Mouse (Mus musculus): Measurements from ENCODE around the gene Il10rb. TPM values are rescaled to one million over a fixed set of nuclear protein-coding genes. Genes with fewer than 3 reads are reported as not detected.

Il10rb gene
- total and polyA plus RNA-seq, 3 experiments = 18.3 to 144 (median 101) TPM

- TF ChIP-seq CTCF (IDR thresholded peaks at IDR 0.05; ENCODE audit: low read depth, low read length) (no peak), TAL1 (conservative IDR thresholded peaks at IDR 0.05; ENCODE audit: low read depth, low read length) (no peak), POLR2AphosphoS5 (IDR thresholded peaks at IDR 0.05; ENCODE audit: insufficient replicate concordance, low read depth, low read length) (no peak), GATA2 (IDR thresholded peaks at IDR 0.05; ENCODE audit: borderline replicate concordance, low read depth, low read length) (no peak)
- H3K27me3 ChIP-seq (ENCODE audit: insufficient read depth, low read length) = no peaks in the 10 kb centered on the region
- H3K9me3 ChIP-seq (replicated peaks) = no peaks in the 10 kb centered on the region
- peaks cover 58% of the 10 kb centered on the region for H3K4me1 ChIP-seq (ENCODE audit: insufficient read depth, low read depth, low read length)
- ATAC-seq (ENCODE audit: extremely low read depth, insufficient number of reproducible peaks, low FRiP score, poor library complexity, severe bottlenecking) (peak; percentile 22; the same call in 1 of the 2 replicates), DNase-seq (ENCODE audit: low spot score) (no peak)
- H3K4me3 ChIP-seq (ENCODE audit: low read depth, low read length) = no peak overlapping the region
- H3K36me3 ChIP-seq (replicated peaks) = peaks cover 94% of the 10 kb centered on the region
Observed at GRCm38 (mm10) chr16:91416938-91417337, 11.0 kb downstream of the Il10rb start.

DNA sequence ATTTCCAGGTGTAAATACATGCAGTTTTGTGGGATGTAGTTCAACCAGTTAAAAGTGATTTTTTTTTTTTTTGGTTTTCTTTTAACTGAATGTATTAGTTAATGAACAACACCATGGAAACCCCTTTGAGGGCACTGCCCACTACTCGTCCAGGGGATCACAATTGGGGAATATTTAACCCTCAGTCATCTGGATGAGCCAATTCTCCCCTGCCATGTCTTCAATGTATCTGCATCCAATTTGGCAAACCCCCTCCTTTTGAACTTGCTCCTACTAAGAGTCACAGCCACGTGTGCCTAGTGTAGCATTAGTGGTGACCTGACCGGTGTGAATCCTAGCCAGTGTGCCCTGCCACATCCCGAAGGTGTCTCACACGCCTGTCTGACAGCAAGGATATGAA, 12.6 kb downstream of the Il10rb start:
- TF ChIP-seq GATA2 (IDR thresholded peaks at IDR 0.05; ENCODE audit: borderline replicate concordance, low read depth, low read length) (no peak), CTCF (IDR thresholded peaks at IDR 0.05; ENCODE audit: low read depth, low read length) (no peak), TAL1 (conservative IDR thresholded peaks at IDR 0.05; ENCODE audit: low read depth, low read length) (no peak), POLR2AphosphoS5 (IDR thresholded peaks at IDR 0.05; ENCODE audit: insufficient replicate concordance, low read depth, low read length) (no peak), GATA1 (IDR thresholded peaks at IDR 0.05; ENCODE audit: borderline replicate concordance, low read length) (no peak)
- Histone ChIP-seq H3K4me3 (ENCODE audit: low read depth, low read length) (no peak overlapping the region), H3K4me1 (ENCODE audit: insufficient read depth, low read depth, low read length) (peaks cover 45% of the 10 kb centered on the region), H3K9me3 (replicated peaks) (no peaks in the 10 kb centered on the region), H3K36me3 (replicated peaks) (peaks cover 93% of the 10 kb centered on the region), H3K27me3 (ENCODE audit: insufficient read depth, low read length) (no peaks in the 10 kb centered on the region)
- DNase-seq (ENCODE audit: low spot score) (no peak), ATAC-seq (ENCODE audit: extremely low read depth, insufficient number of reproducible peaks, low FRiP score, poor library complexity, severe bottlenecking) (no peak)

GRCm38 (mm10) chr16:91425816-91426215, 19.9 kb downstream of the Il10rb start:
- H3K27me3 ChIP-seq (ENCODE audit: insufficient read depth, low read length) = no peaks in the 10 kb centered on the region
- H3K4me3 ChIP-seq (ENCODE audit: low read depth, low read length) = no peak overlapping the region
- no peak for DNase-seq (ENCODE audit: low spot score)
- no peak for ATAC-seq (ENCODE audit: extremely low read depth, insufficient number of reproducible peaks, low FRiP score, poor library complexity, severe bottlenecking)
- H3K36me3 ChIP-seq (replicated peaks) = peaks cover 79% of the 10 kb centered on the region
- H3K4me1 ChIP-seq (ENCODE audit: insufficient read depth, low read depth, low read length) = peaks cover 11% of the 10 kb centered on the region; the same call in 1 of the 2 replicates
- no peaks in the 10 kb centered on the region; the same call in 1 of the 2 replicates for H3K9me3 ChIP-seq (replicated peaks)
- TF ChIP-seq CTCF (IDR thresholded peaks at IDR 0.05; ENCODE audit: low read depth, low read length) (no peak), TAL1 (conservative IDR thresholded peaks at IDR 0.05; ENCODE audit: low read depth, low read length) (no peak), POLR2AphosphoS5 (IDR thresholded peaks at IDR 0.05; ENCODE audit: insufficient replicate concordance, low read depth, low read length) (no peak), GATA1 (IDR thresholded peaks at IDR 0.05; ENCODE audit: borderline replicate concordance, low read length) (no peak), GATA2 (IDR thresholded peaks at IDR 0.05; ENCODE audit: borderline replicate concordance, low read depth, low read length) (no peak)

- DNase-seq (ENCODE audit: low spot score) (no peak), ATAC-seq (ENCODE audit: extremely low read depth, insufficient number of reproducible peaks, low FRiP score, poor library complexity, severe bottlenecking) (no peak)
- Histone ChIP-seq H3K9me3 (replicated peaks) (no peaks in the 10 kb centered on the region; the same call in 1 of the 2 replicates), H3K4me1 (ENCODE audit: insufficient read depth, low read depth, low read length) (peaks cover 11% of the 10 kb centered on the region; the same call in 1 of the 2 replicates), H3K4me3 (ENCODE audit: low read depth, low read length) (no peak overlapping the region), H3K27me3 (ENCODE audit: insufficient read depth, low read length) (no peaks in the 10 kb centered on the region), H3K36me3 (replicated peaks) (peaks cover 73% of the 10 kb centered on the region)
- no peak for TF ChIP-seq GATA1 (IDR thresholded peaks at IDR 0.05; ENCODE audit: borderline replicate concordance, low read length)
- TF ChIP-seq POLR2AphosphoS5 (IDR thresholded peaks at IDR 0.05; ENCODE audit: insufficient replicate concordance, low read depth, low read length) = no peak
- no peak for TF ChIP-seq CTCF (IDR thresholded peaks at IDR 0.05; ENCODE audit: low read depth, low read length)
- TF ChIP-seq TAL1 (conservative IDR thresholded peaks at IDR 0.05; ENCODE audit: low read depth, low read length) = no peak
- TF ChIP-seq GATA2 (IDR thresholded peaks at IDR 0.05; ENCODE audit: borderline replicate concordance, low read depth, low read length) = no peak
Observed at GRCm38 (mm10) chr16:91426586-91426985, 20.6 kb downstream of the Il10rb start.

DNA sequence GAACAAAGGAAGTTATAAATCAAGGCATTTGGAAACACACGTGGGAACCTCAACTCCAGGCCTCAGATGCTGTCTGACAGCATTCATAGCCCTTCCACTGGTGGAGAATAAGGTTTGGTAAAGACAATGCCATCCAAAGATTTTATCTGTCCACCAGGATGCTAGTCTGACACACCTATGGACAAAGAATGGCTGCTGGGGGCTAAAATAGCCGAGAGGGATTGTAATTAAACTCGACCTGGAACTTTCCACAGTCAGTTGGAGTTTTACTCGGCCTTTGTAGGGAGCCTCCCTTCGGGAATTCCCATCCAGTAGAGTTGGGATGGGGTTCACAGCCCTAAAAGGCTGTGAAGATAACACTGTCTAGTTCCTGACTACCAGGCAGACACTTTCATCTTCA, 21.5 kb downstream of the Il10rb start:
- H3K4me3 ChIP-seq (ENCODE audit: low read depth, low read length) = no peak overlapping the region
- ATAC-seq (ENCODE audit: extremely low read depth, insufficient number of reproducible peaks, low FRiP score, poor library complexity, severe bottlenecking) (no peak), DNase-seq (ENCODE audit: low spot score) (no peak)
- no peak for TF ChIP-seq GATA1 (IDR thresholded peaks at IDR 0.05; ENCODE audit: borderline replicate concordance, low read length)
- no peak for TF ChIP-seq GATA2 (IDR thresholded peaks at IDR 0.05; ENCODE audit: borderline replicate concordance, low read depth, low read length)
- TF ChIP-seq CTCF (IDR thresholded peaks at IDR 0.05; ENCODE audit: low read depth, low read length) = no peak
- H3K36me3 ChIP-seq (replicated peaks) = peaks cover 65% of the 10 kb centered on the region
- H3K4me1 ChIP-seq (ENCODE audit: insufficient read depth, low read depth, low read length) = peaks cover 12% of the 10 kb centered on the region; the same call in 1 of the 2 replicates
- no peaks in the 10 kb centered on the region for H3K27me3 ChIP-seq (ENCODE audit: insufficient read depth, low read length)
- no peaks in the 10 kb centered on the region; the same call in 1 of the 2 replicates for H3K9me3 ChIP-seq (replicated peaks)

DNA sequence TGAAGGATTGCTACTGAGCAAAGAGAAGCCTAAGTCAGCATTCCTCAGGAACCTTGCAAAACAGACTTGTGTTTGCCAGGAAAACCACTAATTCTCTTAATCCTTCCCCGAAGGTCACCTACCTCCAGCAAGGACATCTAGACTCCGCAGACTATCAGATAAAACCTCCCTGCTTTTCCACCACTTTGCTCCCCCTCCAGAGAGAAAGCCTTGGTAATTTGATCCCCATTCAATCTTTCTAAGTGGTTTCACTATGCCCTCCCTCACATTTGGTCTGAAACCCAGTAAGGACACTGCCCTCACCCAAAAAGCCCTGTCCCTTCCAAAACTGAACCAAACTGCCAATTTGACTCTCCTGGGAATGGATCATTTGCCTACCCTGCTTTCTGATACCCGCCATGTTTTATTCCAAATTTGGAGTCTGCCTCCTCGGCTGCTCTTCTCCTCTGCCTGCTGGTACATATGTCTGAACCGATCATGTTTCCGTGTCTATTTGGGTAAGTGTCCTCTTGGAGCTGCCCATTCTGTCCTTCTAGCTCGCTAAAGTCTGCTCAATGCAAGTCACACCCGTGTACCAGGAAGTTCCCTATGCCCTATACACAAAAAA, 22.4 kb downstream of the Il10rb start:
- DNase-seq (ENCODE audit: low spot score) = no peak
- no peaks in the 10 kb centered on the region for H3K27me3 ChIP-seq (ENCODE audit: insufficient read depth, low read length)
- H3K36me3 ChIP-seq (replicated peaks) = peaks cover 56% of the 10 kb centered on the region
- TF ChIP-seq TAL1 (conservative IDR thresholded peaks at IDR 0.05; ENCODE audit: low read depth, low read length) = no peak
- no peak for TF ChIP-seq GATA1 (IDR thresholded peaks at IDR 0.05; ENCODE audit: borderline replicate concordance, low read length)
- no peak for TF ChIP-seq GATA2 (IDR thresholded peaks at IDR 0.05; ENCODE audit: borderline replicate concordance, low read depth, low read length)
- TF ChIP-seq CTCF (IDR thresholded peaks at IDR 0.05; ENCODE audit: low read depth, low read length) = no peak
- TF ChIP-seq POLR2AphosphoS5 (IDR thresholded peaks at IDR 0.05; ENCODE audit: insufficient replicate concordance, low read depth, low read length) = no peak
- ATAC-seq (ENCODE audit: extremely low read depth, insufficient number of reproducible peaks, low FRiP score, poor library complexity, severe bottlenecking) = no peak
- H3K4me3 ChIP-seq (ENCODE audit: low read depth, low read length) = no peak overlapping the region
- no peaks in the 10 kb centered on the region; the same call in 1 of the 2 replicates for H3K9me3 ChIP-seq (replicated peaks)
- peaks cover 20% of the 10 kb centered on the region for H3K4me1 ChIP-seq (ENCODE audit: insufficient read depth, low read depth, low read length)

Measured in G1E (cell line).